Mouse (Mus musculus) lung, adult 2 months (tissue): ENCODE results near the gene Rhoa.

ENCODE experiments used
- CTCF ChIP-seq: fragments of 200-500 bp; IDR thresholded peaks from 2 replicates; pipeline ENCODE4 v1.5.1; 2011; ENCODE audit warnings: mild to moderate bottlenecking, low read length, control low read depth; ENCODE audit not compliant: insufficient read depth
- POLR2A ChIP-seq: fragments of 200-500 bp; IDR thresholded peaks from 2 replicates; pipeline ENCODE4 v1.6.1; 2011; ENCODE audit warnings: low read depth, mild to moderate bottlenecking, control low read depth, low read length, borderline replicate concordance; ENCODE audit errors: extremely low read depth

GRCm38 (mm10) chr9:108263131-108263681 is 42.7 kb upstream of the Rhoa start:
- TF ChIP-seq POLR2A (no peak), CTCF (no peak)
